Mouse (Mus musculus): ENCODE measurements around the gene H2-Ke6.
A peak's percentile ranks its signal among the peaks of the same experiment; 100 is the strongest.

Gene H2-Ke6

GRCm38 (mm10) chr17:34027656-34028223 lies at the start of gene H2-Ke6:
Gene H2-Ke6, minus strand, starts transcription at chr17:34028060.
- peak; percentile 90 for DNase-seq (ENCODE audit: low read depth, low spot score)

- peak; percentile 75 for DNase-seq (ENCODE audit: low read depth, low spot score)
Measured at GRCm38 (mm10) chr17:34077549-34077948, 49.7 kb upstream of the H2-Ke6 start.

- DNase-seq (ENCODE audit: low read depth, low spot score), result peak; percentile 40
Measured at GRCm38 (mm10) chr17:34075271-34075670, 47.4 kb upstream of the H2-Ke6 start.

GRCm38 (mm10) chr17:34072091-34072490 lies 44.2 kb upstream of the H2-Ke6 start:
- DNase-seq (ENCODE audit: low read depth, low spot score), result no peak

- DNase-seq (ENCODE audit: low read depth, low spot score), result no peak
Measured at GRCm38 (mm10) chr17:34068864-34069263, 41.0 kb upstream of the H2-Ke6 start.

- no peak for DNase-seq (ENCODE audit: low read depth, low spot score)
Measured at GRCm38 (mm10) chr17:34057224-34057623, 29.4 kb upstream of the H2-Ke6 start.

GRCm38 (mm10) chr17:34047404-34048050 lies 19.7 kb upstream of the H2-Ke6 start:
- DNase-seq (ENCODE audit: low read depth, low spot score), result no peak

GRCm38 (mm10) chr17:34045941-34046340 lies 18.1 kb upstream of the H2-Ke6 start:
- DNase-seq (ENCODE audit: low read depth, low spot score), result no peak

GRCm38 (mm10) chr17:34039562-34040450 lies 11.9 kb upstream of the H2-Ke6 start:
- DNase-seq (ENCODE audit: low read depth, low spot score), result no peak

- DNase-seq (ENCODE audit: low read depth, low spot score), result no peak
Measured at GRCm38 (mm10) chr17:34038878-34039561, 11.2 kb upstream of the H2-Ke6 start, which contains the start of gene Col11a2. Gene Col11a2, plus strand, starts transcription at chr17:34039437.

- no peak for DNase-seq (ENCODE audit: low read depth, low spot score)
Measured at GRCm38 (mm10) chr17:34038440-34038839, 10.6 kb upstream of the H2-Ke6 start.

GRCm38 (mm10) chr17:34037241-34037640 lies 9.4 kb upstream of the H2-Ke6 start:
- DNase-seq (ENCODE audit: low read depth, low spot score), result no peak

GRCm38 (mm10) chr17:34036647-34037046 lies 8.8 kb upstream of the H2-Ke6 start:
- no peak for DNase-seq (ENCODE audit: low read depth, low spot score)

GRCm38 (mm10) chr17:34035517-34035916 lies 7.7 kb upstream of the H2-Ke6 start:
- DNase-seq (ENCODE audit: low read depth, low spot score), result no peak

- no peak for DNase-seq (ENCODE audit: low read depth, low spot score)
Measured at GRCm38 (mm10) chr17:34034064-34034463, 6.2 kb upstream of the H2-Ke6 start.

GRCm38 (mm10) chr17:34033441-34033840 lies 5.6 kb upstream of the H2-Ke6 start:
- DNase-seq (ENCODE audit: low read depth, low spot score), result no peak

- DNase-seq (ENCODE audit: low read depth, low spot score), result no peak
Measured at GRCm38 (mm10) chr17:34032806-34033205, 4.9 kb upstream of the H2-Ke6 start.

- DNase-seq (ENCODE audit: low read depth, low spot score), result no peak
Measured at GRCm38 (mm10) chr17:34032174-34032632, 4.3 kb upstream of the H2-Ke6 start.

- DNase-seq (ENCODE audit: low read depth, low spot score), result peak; percentile 99
Measured at GRCm38 (mm10) chr17:34031465-34032173, 3.8 kb upstream of the H2-Ke6 start, which contains the start of the genes Slc39a7 and Rxrb. Gene Slc39a7, minus strand, starts transcription at chr17:34031682. Gene Rxrb, plus strand, starts transcription at chr17:34031812.

GRCm38 (mm10) chr17:34030861-34031326 lies 3.0 kb upstream of the H2-Ke6 start:
- no peak for DNase-seq (ENCODE audit: low read depth, low spot score)
